Mouse (Mus musculus): ENCODE results near the gene Metap2. TPM values are rescaled to one million over a fixed set of nuclear protein-coding genes. Genes with fewer than 3 reads are reported as not detected.
A peak's percentile ranks its signal among the peaks of the same experiment; 100 is the strongest.

Metap2 gene
- polyA plus RNA-seq (2015; fragmentation: Nextera tagmentation; extraction: Ambion mirVana), result 180 and 183 TPM in 2 replicates

GRCm38 (mm10) chr10:93897043-93897646 lies at the start of gene Metap2:
Gene Metap2, minus strand, starts transcription at chr10:93897093.
- Histone ChIP-seq H3K9ac (no peak within 1 kb of the TSS), H3K27me3 (no peaks in the 10 kb centered on the region), H3K9me3 (no peaks in the 10 kb centered on the region), H3K4me1 (no peaks in the 10 kb centered on the region), H3K4me3 (no peak within 1 kb of the TSS), H3K27ac (no peak within 1 kb of the TSS), H3K4me2 (no peak within 1 kb of the TSS), H3K36me3 (no peaks in the 10 kb centered on the region)
- 63% methylated on average over 7 of the region's 7 CpGs for WGBS
- no peak for ATAC-seq (ENCODE audit: insufficient number of reproducible peaks, low FRiP score, low TSS enrichment, low read depth)

GRCm38 (mm10) chr10:93945843-93946499 lies 49.1 kb upstream of the Metap2 start:
- Histone ChIP-seq H3K36me3 (no peaks in the 10 kb centered on the region), H3K4me3 (no peak overlapping the region), H3K4me1 (peaks cover 4% of the 10 kb centered on the region; the same call in 1 of the 2 replicates), H3K9ac (no peak overlapping the region), H3K9me3 (no peaks in the 10 kb centered on the region), H3K27me3 (no peaks in the 10 kb centered on the region), H3K27ac (no peak overlapping the region), H3K4me2 (no peak overlapping the region)
- no peak for ATAC-seq (ENCODE audit: insufficient number of reproducible peaks, low FRiP score, low TSS enrichment, low read depth)
- WGBS, result 59% methylated on average over 9 of the region's 9 CpGs

- H3K36me3 ChIP-seq, result no peaks in the 10 kb centered on the region
- no peaks in the 10 kb centered on the region for H3K9me3 ChIP-seq
- H3K9ac ChIP-seq, result no peak overlapping the region
- peaks cover 4% of the 10 kb centered on the region; the same call in 1 of the 2 replicates for H3K4me1 ChIP-seq
- ATAC-seq (ENCODE audit: insufficient number of reproducible peaks, low FRiP score, low TSS enrichment, low read depth), result no peak
- H3K4me3 ChIP-seq, result no peak overlapping the region
- H3K27me3 ChIP-seq, result no peaks in the 10 kb centered on the region
- no peak overlapping the region for H3K4me2 ChIP-seq
- no peak overlapping the region for H3K27ac ChIP-seq
- WGBS, result 20% methylated on average over 4 of the region's 4 CpGs
These were observed 48.5 kb upstream of the Metap2 start for GRCm38 (mm10) chr10:93945364-93945763.

GRCm38 (mm10) chr10:93944241-93944640 lies 47.3 kb upstream of the Metap2 start:
- no peak overlapping the region for H3K4me3 ChIP-seq
- no peak overlapping the region for H3K9ac ChIP-seq
- no peaks in the 10 kb centered on the region for H3K9me3 ChIP-seq
- no peaks in the 10 kb centered on the region for H3K36me3 ChIP-seq
- H3K27ac ChIP-seq, result no peak overlapping the region
- no peak overlapping the region for H3K4me2 ChIP-seq
- whole genome bisulfite sequencing, result 43% methylated on average over 5 of the region's 5 CpGs
- no peaks in the 10 kb centered on the region for H3K27me3 ChIP-seq
- H3K4me1 ChIP-seq, result peaks cover 4% of the 10 kb centered on the region; the same call in 1 of the 2 replicates
- ATAC-seq (ENCODE audit: insufficient number of reproducible peaks, low FRiP score, low TSS enrichment, low read depth), result no peak

DNA sequence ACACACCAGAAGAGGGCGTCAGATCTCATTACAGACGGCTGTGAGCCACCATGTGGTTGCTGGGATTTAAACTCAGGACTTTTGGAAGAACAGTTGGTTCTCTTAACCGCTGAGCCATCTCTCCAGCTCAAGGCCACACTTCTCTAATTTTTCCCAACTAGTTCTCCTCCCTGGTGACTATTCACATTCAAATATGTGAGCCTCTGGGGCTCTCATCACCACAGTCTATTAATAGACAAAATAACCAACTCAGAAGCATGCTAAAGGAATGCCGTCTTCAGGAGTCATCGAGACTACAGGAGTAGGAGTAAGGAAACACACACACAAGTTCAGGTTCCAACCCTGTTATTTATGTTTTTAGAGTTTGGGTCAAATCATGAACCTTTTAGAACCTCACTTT lies 43.4 kb upstream of the Metap2 start:
- Histone ChIP-seq H3K27ac (no peak overlapping the region), H3K9me3 (no peaks in the 10 kb centered on the region), H3K36me3 (no peaks in the 10 kb centered on the region), H3K9ac (no peak overlapping the region), H3K4me3 (no peak overlapping the region), H3K27me3 (no peaks in the 10 kb centered on the region), H3K4me2 (no peak overlapping the region), H3K4me1 (peaks cover 2% of the 10 kb centered on the region; the same call in 1 of the 2 replicates)
- 68% methylated on average over 5 of the region's 5 CpGs for WGBS
- no peak for ATAC-seq (ENCODE audit: insufficient number of reproducible peaks, low FRiP score, low TSS enrichment, low read depth)

DNA sequence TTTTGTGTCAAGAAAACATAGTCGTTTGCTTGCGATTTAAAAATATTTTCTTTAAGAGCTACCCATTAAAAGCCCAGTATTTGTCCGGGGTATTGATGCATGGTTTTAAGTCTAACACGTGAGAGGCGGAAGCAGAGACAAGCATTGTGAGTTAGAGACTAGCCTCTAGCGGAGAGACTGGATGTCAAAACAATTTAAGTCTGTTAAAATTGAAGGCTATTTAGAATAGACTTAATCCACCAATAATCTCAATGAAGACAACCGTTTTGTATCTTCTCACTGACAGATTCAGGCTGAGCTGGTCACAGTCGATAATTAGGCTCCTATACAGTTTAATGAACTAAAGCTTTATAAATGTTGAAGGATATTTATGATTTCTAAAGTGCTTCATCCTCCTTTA lies 42.8 kb upstream of the Metap2 start:
- Histone ChIP-seq H3K9ac (no peak overlapping the region), H3K27me3 (no peaks in the 10 kb centered on the region), H3K4me1 (peaks cover 2% of the 10 kb centered on the region; the same call in 1 of the 2 replicates), H3K36me3 (no peaks in the 10 kb centered on the region), H3K4me2 (no peak overlapping the region), H3K27ac (no peak overlapping the region), H3K4me3 (no peak overlapping the region), H3K9me3 (no peaks in the 10 kb centered on the region)
- WGBS, result 89% methylated on average over 8 of the region's 8 CpGs
- ATAC-seq (ENCODE audit: insufficient number of reproducible peaks, low FRiP score, low TSS enrichment, low read depth), result no peak

GRCm38 (mm10) chr10:93938844-93939271 lies 42.0 kb upstream of the Metap2 start:
- H3K27ac ChIP-seq, result no peak overlapping the region
- H3K4me1 ChIP-seq, result peaks cover 4% of the 10 kb centered on the region
- H3K27me3 ChIP-seq, result no peaks in the 10 kb centered on the region
- no peak overlapping the region for H3K9ac ChIP-seq
- H3K4me3 ChIP-seq, result no peak overlapping the region
- H3K4me2 ChIP-seq, result no peak overlapping the region
- no peak for ATAC-seq (ENCODE audit: insufficient number of reproducible peaks, low FRiP score, low TSS enrichment, low read depth)
- H3K36me3 ChIP-seq, result no peaks in the 10 kb centered on the region
- WGBS, result 66% methylated on average over 20 of the region's 20 CpGs
- H3K9me3 ChIP-seq, result no peaks in the 10 kb centered on the region

DNA sequence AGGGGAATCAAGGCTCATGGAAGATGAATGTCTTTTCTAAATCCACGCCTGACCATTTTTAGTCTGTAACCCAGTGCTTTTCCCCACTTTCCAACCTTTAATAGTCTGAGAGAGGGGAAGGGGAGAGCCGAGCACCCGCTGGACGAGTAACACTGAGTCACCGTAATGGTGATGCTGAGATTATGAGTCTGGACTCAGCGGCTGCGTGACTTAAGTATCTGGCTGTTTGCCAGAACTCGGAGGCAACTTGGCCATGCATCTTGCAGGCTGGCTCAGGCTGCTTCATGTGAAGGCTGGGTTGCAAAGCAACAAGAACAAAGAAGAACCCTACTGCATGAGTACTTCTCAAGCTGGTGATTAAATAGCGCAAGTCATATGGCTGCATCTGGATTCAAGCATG lies 37.1 kb upstream of the Metap2 start:
- Histone ChIP-seq H3K36me3 (no peaks in the 10 kb centered on the region), H3K4me1 (peaks cover 20% of the 10 kb centered on the region), H3K9me3 (no peaks in the 10 kb centered on the region), H3K9ac (no peak overlapping the region), H3K27me3 (no peaks in the 10 kb centered on the region), H3K4me2 (0 out of 2 replicates have a peak overlapping the region, but pooled peaks have one; percentile 2), H3K4me3 (no peak overlapping the region), H3K27ac (peak overlapping the region; percentile 43; the same call in 1 of the 2 replicates)
- peak; percentile 55; the same call in 1 of the 2 replicates for ATAC-seq (ENCODE audit: insufficient number of reproducible peaks, low FRiP score, low TSS enrichment, low read depth)
- 20% methylated on average over 9 of the region's 9 CpGs for WGBS

GRCm38 (mm10) chr10:93932861-93933260 lies 36.0 kb upstream of the Metap2 start:
- Histone ChIP-seq H3K27me3 (no peaks in the 10 kb centered on the region), H3K4me3 (no peak overlapping the region), H3K9ac (no peak overlapping the region), H3K4me1 (peaks cover 20% of the 10 kb centered on the region), H3K9me3 (no peaks in the 10 kb centered on the region), H3K36me3 (no peaks in the 10 kb centered on the region), H3K27ac (peak overlapping the region; percentile 54; the same call in 1 of the 2 replicates), H3K4me2 (no peak overlapping the region)
- ATAC-seq (ENCODE audit: insufficient number of reproducible peaks, low FRiP score, low TSS enrichment, low read depth), result no peak
- WGBS, result 49% methylated on average over 5 of the region's 5 CpGs

GRCm38 (mm10) chr10:93932020-93932419 lies 35.1 kb upstream of the Metap2 start:
- ATAC-seq (ENCODE audit: insufficient number of reproducible peaks, low FRiP score, low TSS enrichment, low read depth), result no peak
- WGBS, result 65% methylated on average over 5 of the region's 5 CpGs
- Histone ChIP-seq H3K36me3 (no peaks in the 10 kb centered on the region), H3K27me3 (no peaks in the 10 kb centered on the region), H3K4me3 (no peak overlapping the region), H3K27ac (no peak overlapping the region), H3K4me1 (peaks cover 20% of the 10 kb centered on the region), H3K9ac (no peak overlapping the region), H3K4me2 (no peak overlapping the region), H3K9me3 (no peaks in the 10 kb centered on the region)

- H3K27ac ChIP-seq, result no peak overlapping the region
These were observed 34.5 kb upstream of the Metap2 start for GRCm38 (mm10) chr10:93931431-93931830.

GRCm38 (mm10) chr10:93930236-93930824 lies 33.4 kb upstream of the Metap2 start:
- Histone ChIP-seq H3K9ac (no peak overlapping the region), H3K27me3 (no peaks in the 10 kb centered on the region), H3K9me3 (no peaks in the 10 kb centered on the region), H3K4me2 (no peak overlapping the region), H3K4me1 (peaks cover 20% of the 10 kb centered on the region), H3K27ac (no peak overlapping the region), H3K36me3 (no peaks in the 10 kb centered on the region), H3K4me3 (no peak overlapping the region)
- no peak for ATAC-seq (ENCODE audit: insufficient number of reproducible peaks, low FRiP score, low TSS enrichment, low read depth)
- 50% methylated on average over 4 of the region's 4 CpGs for WGBS

More at GRCm38 (mm10) chr10:93931431-93931830, 34.5 kb upstream of the Metap2 start:
- Histone ChIP-seq H3K27me3 (no peaks in the 10 kb centered on the region), H3K36me3 (no peaks in the 10 kb centered on the region), H3K4me1 (peaks cover 20% of the 10 kb centered on the region), H3K4me3 (no peak overlapping the region), H3K9me3 (no peaks in the 10 kb centered on the region), H3K9ac (no peak overlapping the region), H3K4me2 (no peak overlapping the region)
- no peak for ATAC-seq (ENCODE audit: insufficient number of reproducible peaks, low FRiP score, low TSS enrichment, low read depth)
- 58% methylated on average over 9 of the region's 9 CpGs for WGBS
